Mouse (Mus musculus) layer of hippocampus, adult 9-11 months (tissue): ENCODE results near the gene Tuft1.
"Not testable (repeated sequence)": the region's sequence is repeated elsewhere in the genome, so short reads cannot be mapped to it uniquely, and the experiment has no call there.

ENCODE experiments used
- DNase-seq: peaks from one replicate; pipeline ENCODE4 v3.0.0; 2022

The Tuft1 gene

GRCm38 (mm10) chr3:94659142-94659748 lies 573 bp upstream of the Tuft1 start:
- not testable (repeated sequence) for DNase-seq

DNA sequence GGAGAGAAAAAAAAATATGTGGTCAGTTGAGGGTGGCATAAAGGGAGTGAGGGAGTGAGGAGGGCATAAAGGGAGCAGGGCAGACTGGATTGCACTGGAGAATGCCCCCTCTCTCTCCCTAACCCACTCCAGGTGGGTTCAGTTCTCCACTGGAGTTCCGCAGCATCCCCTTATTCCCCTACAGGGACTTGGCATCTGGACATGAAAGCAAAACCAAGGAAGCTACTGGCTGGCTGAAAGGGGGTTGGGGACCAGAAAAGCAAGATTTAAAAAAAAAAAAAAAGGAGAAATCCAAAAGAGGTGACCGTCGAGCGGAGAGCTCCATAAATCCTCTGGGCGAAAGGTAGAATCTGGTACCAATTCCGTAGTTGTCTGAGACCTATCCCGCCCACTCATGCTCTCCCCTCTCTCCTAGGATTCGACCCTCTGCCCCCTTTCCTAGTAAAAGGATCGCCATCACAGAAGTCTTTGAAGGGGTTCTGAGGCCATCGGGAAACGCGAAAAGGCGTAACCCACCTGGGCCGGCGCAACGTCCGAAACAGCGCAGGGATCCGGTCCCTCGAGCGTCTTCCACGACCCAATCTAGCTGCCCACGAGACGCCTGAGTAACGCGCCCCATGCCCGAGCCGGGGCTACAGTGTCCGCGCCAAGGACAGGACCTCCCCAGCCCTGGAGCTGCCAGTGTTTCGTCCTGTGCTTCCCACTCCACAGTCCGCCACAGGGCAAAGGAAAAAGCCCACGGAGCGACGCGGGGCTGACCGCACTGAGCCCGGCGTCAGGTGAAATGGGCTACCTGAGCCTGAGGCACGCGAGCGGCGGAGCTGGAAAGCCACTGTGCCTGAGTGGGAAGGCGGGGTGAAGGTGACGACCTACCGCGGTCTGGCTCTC lies 576 bp downstream of the Tuft1 start:
- DNase-seq = not testable (repeated sequence)

DNA sequence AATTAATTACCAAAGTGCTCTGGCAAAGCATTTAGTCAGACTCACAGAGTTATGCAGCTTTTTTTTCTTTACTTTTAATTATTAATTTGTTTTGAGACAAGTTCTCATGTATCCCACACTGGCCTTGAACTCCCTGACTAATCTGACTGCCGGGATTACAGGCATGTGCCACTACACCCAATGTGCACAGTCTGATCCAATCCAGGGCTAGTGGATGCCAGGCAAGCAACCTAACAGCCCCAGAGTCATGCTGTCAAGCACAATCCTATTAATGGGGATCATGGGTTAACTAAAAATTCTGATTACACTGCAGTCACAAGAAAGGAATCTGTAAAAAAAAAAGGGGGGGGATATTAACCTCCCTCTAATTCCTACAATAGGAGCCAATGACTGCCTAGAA lies 4.7 kb downstream of the Tuft1 start:
- not testable (repeated sequence) for DNase-seq

DNA sequence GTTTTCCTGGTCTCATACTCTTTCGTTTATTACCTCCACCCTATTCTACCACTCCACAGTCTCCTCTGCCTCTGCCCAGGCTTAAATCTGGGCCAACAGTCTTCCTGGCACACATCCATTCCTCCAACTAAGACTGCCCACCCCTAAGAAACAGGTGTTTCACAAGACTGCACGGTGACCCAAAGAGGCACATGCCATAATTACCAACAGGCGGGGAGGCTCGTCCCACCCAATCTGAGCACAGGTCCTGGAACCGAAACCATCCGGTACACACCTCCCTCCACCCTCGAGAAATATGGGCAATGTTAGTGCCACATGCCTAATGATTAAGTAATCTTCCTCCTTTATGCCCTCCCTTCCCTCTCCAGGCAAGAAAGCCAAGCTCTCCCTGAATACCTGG lies 8.3 kb downstream of the Tuft1 start:
- DNase-seq = no peak

DNA sequence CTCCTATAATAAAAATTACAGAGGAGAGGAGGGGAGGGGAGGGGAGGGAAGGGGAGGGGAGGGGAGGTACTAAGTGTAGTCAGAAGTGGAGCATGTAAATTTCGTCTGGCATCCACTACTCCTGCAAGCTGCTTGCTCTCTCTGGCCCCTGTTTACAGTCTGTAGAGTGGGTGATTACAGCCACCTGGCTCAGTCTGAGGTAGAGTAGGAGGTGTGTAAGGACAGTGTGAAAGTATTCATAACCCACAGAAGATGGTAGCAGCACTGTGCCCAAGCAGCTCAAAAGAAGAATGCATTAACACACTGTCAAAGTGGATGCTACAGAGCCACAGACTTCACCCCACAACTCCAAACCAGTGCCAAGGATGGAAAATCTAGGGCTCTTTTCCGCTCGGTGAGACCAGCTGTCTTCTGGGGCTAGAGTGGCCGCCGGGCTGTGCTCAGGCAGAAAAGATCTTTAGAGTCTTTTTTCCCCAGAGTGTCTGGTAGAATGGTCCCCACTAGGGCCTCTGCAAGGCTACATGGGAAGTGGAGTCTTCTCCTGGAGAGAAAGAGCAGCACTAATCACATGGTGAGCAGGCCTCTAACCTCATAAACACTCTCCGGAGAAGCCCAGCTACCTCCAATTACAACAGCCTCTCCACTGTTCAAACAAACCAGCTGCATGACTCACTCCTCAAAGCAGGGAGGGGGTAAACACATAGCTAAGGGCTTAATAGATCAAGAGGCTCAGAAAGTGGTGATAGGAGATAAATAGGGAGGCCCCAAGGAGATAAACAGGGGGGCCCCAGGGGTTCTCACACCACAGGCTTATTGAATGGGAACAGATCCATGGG lies 9.7 kb downstream of the Tuft1 start:
- DNase-seq = no peak

GRCm38 (mm10) chr3:94642495-94643162 lies 16.0 kb downstream of the Tuft1 start, which contains the start of gene Gm10972:
Gene Gm10972 (plus strand): TSS chr3:94643112.
- not testable (repeated sequence) for DNase-seq

DNA sequence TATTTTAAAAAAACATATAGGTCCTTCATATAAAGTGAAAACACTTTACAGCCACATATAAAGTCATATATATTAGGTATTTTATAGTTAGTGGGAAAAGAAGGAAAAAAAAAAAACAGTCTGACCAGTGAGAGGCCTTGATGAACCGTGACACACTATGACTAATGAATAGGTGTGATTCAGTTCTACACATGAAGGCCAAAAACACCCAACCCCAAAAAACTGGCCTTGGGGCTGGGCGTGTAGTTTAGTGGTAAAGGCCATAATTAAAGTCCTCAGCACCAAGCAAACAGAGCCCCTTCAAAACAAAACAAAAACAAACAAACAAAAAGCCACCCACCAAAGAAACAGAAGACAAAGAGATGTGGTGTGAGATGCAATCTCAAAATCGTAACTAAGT lies 28.8 kb downstream of the Tuft1 start:
- no peak for DNase-seq

DNA sequence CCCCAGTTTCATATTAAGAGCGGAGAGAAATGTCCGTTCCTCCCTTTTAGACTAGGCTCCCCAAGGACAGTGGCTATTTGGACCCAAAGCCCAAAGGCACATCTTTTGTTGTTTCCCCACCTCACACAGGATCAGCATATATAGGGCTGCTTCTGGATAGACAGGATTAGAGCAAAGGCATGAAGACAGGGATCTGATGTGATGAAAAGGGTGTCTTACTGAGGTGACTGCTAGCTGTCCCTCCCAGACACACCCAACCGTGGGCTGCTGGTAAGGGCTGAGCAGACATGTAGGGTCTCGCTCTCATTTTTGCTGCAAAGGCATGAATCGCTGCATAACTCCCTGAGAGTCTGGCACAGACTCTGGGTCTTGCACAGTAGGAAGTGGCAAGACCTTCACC lies 30.0 kb downstream of the Tuft1 start:
- DNase-seq = no peak

- DNase-seq = no peak
Measured at GRCm38 (mm10) chr3:94624281-94624680, 34.4 kb downstream of the Tuft1 start.

- no peak for DNase-seq
Measured at GRCm38 (mm10) chr3:94622550-94622949, 36.1 kb downstream of the Tuft1 start.

DNA sequence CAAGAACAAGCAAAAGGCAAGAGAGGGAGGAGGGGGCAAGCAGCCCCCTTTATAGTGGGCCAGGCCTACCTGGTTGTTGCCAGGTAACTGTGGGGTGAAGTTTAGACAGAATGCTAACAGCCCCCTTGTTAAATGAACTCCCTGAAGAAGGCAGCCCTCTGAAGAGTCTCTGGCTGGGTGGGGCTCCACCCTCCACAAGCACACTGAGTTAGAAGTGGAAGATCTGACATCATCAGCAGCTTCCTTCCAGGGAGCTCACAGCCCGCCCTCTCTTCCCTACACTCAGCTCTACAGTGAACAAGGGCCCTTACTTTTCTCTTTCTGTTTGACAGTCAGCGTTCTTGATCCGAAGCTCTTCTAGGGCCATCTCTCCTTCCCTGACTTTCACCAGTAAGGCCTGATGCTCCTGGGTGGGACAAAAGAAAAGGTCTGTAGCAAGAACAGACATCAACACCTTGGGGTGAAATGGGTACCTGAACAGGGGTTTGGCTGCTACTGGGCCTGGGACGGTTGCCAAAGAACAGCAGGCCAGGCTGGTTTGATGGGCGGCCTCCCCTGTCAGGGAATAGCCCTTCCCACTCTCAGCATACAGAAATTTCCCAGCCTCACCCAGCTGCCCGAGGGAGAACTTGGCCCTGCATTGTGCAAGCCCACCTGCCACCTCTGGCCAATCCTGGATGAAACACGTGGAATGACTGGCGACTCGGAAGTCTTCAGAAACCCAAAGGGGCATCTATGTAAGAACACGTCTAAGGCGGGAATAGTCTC lies 36.7 kb downstream of the Tuft1 start:
- no peak for DNase-seq

GRCm38 (mm10) chr3:94616717-94617116 lies 42.0 kb downstream of the Tuft1 start:
- no peak for DNase-seq

- no peak for DNase-seq
Measured at GRCm38 (mm10) chr3:94613258-94613878, 45.3 kb downstream of the Tuft1 start.

DNA sequence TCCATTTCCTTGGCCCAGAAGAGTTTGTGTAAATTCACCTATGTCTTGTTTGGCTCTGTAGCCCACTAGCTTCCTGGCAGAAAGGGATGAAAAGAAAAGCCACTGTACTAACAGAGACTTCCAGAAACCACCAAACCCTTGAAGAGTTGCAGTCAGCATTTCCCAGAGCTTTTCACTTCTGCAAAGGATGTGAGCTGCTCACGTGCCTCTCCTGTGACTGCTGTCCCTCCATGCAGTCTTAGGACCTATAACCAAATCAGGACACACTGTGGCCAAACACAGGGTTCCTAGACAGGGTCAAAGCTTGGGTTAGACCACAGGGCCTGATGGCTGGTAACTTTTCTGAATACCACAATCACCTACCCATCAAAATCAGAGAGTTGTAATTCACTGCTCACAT lies 46.4 kb downstream of the Tuft1 start:
- peak; percentile 36 for DNase-seq

GRCm38 (mm10) chr3:94611834-94612233 lies 46.8 kb downstream of the Tuft1 start:
- DNase-seq = no peak

GRCm38 (mm10) chr3:94611343-94611742 lies 47.3 kb downstream of the Tuft1 start:
- peak; percentile 28 for DNase-seq

DNA sequence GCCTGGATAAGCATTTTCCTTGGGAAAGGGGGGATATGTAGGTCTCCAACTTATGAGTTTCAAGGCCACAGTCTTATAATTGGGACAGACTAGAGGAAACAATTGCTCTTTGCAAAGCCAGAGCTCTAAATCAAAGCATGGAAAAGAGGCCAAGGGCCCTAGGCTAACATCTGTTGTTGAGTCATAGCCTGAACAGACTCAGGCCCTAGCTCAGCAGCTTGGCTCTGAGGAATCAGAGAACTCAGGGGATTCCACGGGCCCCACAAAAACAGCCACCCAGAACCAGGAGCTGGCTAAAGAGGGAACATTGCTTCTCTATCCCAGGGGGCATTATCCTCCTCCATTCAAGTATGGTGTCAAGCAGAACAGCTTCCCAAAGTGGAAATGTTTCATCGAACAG lies 48.1 kb downstream of the Tuft1 start:
- no peak for DNase-seq

DNA sequence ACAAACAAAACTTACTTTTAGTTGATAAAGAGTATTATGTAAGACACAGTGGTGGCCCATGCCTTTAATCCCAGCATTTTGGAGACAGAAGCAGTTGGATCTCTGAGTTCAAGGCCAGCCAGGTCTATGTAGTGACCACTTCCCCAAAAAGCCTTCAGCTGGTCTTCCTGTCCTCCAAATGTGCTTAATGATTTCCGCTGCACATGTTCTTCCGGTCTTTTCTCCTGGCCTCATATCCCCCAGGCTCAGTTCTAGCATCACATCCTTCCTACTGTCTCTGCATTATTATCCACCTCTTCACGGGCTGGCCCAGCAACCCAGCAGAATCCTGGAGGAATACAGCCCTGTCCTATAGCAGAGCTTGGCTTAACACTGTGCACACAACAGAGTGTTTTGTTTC lies 49.1 kb downstream of the Tuft1 start:
- DNase-seq = no peak

- peak; percentile 22 for DNase-seq
Measured at GRCm38 (mm10) chr3:94601959-94602358, 56.7 kb downstream of the Tuft1 start.

DNA sequence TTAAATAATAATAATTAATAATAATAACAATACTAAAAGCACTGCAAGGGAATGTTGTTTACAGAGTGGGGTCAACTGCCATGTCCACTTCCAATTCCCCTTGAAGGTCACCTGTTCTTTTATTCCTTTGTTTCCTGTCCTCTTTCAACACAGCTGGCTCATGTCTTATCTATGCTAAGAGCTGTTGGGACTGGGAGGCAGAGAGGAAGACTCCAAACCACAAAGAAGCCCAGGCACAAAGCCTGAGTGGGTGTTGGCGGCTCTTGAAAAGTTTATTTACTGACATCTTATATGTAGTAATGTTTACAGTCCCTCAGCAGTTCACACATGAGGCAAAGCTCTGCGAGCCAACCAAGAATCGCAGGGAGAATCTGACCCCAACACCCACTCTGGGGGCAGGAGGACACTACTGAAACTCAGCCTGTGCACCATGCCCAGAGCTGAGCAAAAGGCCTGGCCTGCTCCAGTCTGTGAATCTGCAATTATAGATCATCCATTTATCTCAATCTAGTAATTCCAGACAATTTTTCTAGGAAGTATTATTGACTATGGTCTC lies 61.4 kb downstream of the Tuft1 start:
- DNase-seq = no peak

- DNase-seq = no peak
Measured at GRCm38 (mm10) chr3:94595871-94596287, 62.8 kb downstream of the Tuft1 start.
